Mouse (Mus musculus): ENCODE data around the gene Ssmem1.

GRCm38 (mm10) chr6:30520400-30520799 is 10.8 kb downstream of the Ssmem1 start:
- no peak for TF ChIP-seq CTCF (IDR thresholded peaks at IDR 0.05; ENCODE audit: low read depth, low read length)
- no peak for TF ChIP-seq POLR2A (IDR thresholded peaks at IDR 0.05; ENCODE audit: insufficient read depth, low read length)

Data from ES-Bruce4 (cell line).